Mouse (Mus musculus) stomach, postnatal 0 days (tissue): ENCODE data around the gene Pla2g3.

Experiments used
- CTCF ChIP-seq: IDR thresholded peaks from 2 replicates; pipeline ENCODE4 v1.5.1; 2016; ENCODE audit warnings: antibody characterized with exemption, low read depth, mild to moderate bottlenecking, moderate library complexity
- EP300 ChIP-seq: optimal IDR thresholded peaks from 2 replicates; pipeline ENCODE3; 2016; ENCODE audit warnings: antibody characterized with exemption

DNA sequence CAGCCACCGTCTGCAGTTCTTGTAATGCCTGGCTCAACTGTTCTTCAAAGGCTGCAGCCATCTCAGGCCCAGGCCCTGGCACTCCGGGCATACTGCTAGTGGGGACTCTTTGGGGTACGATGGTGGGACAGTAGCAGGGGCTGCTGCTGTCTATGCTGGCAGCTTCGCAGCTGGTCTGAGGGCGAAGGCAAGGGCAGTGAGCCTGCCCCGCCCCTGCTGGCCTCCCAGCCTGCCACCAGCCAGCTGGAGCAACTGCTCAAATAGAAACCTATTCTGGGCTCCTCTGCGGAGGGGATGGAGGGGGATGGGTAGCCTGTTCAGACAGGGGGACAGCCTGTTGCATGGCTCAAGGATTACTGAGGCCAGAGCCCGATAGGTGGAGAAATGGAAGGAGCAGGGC lies 39.7 kb downstream of the Pla2g3 start:
- TF ChIP-seq EP300 (no peak), CTCF (no peak)
